Mouse (Mus musculus) cerebellum, adult (tissue): ENCODE data around the gene Prkci.

Experiments used
- ATAC-seq: cut with Nextera tagmentation; 2 replicates; pipeline ENCODE4 v1.9.2; 2017; ENCODE audit warnings: mild to moderate bottlenecking, moderate library complexity, mixed read lengths; ENCODE audit not compliant: insufficient number of reproducible peaks, low FRiP score, low TSS enrichment

Prkci gene

GRCm38 (mm10) chr3:30993066-30993573 lies 2.4 kb upstream of the Prkci start:
- ATAC-seq, result no peak

- no peak for ATAC-seq
Measured at GRCm38 (mm10) chr3:30994859-30995258, 688 bp upstream of the Prkci start.

DNA sequence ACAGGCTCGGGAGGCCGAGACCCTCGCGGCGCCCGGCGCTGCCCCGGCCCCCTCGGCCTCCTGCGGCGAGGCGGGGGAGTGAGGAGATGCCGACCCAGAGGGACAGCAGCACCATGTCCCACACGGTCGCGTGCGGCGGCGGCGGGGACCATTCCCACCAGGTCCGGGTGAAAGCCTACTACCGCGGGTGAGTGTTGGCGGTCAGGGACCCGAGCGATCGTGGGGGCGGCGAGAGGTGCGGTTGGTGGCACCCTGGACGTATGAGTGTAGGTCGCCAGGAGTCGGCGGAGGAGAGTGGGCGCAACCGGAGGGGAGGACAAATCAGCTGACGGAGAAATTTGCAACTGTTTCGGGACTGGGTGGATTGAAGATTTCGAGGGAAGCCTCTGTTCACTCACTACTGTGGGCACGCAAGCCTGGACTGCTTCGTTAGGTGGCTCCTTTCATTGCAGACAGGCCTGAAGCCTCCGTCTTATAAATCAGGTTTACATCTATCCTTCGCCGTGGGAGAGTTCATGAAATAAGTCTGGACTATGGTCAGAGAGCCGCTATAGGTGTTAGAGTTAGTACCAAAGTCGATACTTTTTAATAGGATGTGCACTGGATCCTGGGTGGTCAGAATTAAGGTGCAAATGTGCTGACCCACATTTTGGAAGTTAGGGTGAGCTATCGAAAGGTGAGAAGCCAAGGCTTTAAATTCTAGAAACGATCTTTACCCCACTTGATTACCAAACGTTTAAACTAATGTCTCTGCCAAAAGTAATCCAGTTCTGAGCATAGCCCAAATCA lies 546 bp downstream of the Prkci start:
- peak; percentile 56 for ATAC-seq

GRCm38 (mm10) chr3:30996688-30997014 lies 1.1 kb downstream of the Prkci start:
- no peak for ATAC-seq

- no peak for ATAC-seq
Measured at GRCm38 (mm10) chr3:30999401-31000017, 4.0 kb downstream of the Prkci start.

- no peak for ATAC-seq
Measured at GRCm38 (mm10) chr3:31000018-31000407, 4.5 kb downstream of the Prkci start.

GRCm38 (mm10) chr3:31001048-31001676 lies 5.6 kb downstream of the Prkci start:
- ATAC-seq, result no peak

GRCm38 (mm10) chr3:31004320-31005209 lies 9.0 kb downstream of the Prkci start:
- no peak for ATAC-seq

GRCm38 (mm10) chr3:31014374-31014773 lies 18.8 kb downstream of the Prkci start:
- ATAC-seq, result no peak

DNA sequence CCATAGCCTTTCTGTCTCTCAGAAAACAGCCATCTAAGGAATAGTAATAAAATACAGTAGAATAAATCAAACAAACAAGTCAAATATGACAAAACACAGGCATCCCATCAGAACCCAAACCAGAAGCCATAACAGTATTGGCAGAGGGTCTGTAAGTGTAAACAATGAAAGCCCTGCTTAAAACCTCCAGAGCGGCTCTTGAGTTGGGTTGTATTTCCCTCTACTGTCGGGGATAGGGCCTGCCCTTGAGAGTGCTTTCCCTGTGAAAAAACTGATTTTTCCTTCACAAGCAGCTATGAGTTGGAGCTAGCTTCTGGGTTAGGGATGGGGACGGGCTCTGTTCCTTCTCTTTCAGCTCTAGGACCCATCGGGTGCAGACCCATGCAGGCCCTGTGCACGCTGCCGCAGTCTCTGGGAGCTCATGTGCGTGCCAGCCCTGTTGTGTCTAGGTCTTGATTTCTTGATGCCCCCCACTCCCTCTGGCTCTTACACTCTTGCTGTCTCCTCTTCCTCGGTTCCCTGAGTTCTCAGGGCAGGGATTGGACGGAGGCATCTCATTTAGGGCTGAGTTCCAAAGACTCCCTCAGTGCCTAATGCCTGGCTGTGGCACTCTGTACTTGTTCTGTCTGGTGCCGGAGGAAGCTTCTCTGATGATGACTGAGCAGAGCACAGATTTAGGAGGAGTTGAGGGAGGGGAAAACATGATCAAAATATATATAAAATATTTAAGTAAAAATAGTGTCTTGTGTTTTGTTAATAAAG lies 20.3 kb downstream of the Prkci start:
- ATAC-seq, result peak; percentile 58

GRCm38 (mm10) chr3:31016594-31017196 lies 21.1 kb downstream of the Prkci start:
- ATAC-seq, result no peak

GRCm38 (mm10) chr3:31017652-31018051 lies 22.1 kb downstream of the Prkci start:
- no peak for ATAC-seq

DNA sequence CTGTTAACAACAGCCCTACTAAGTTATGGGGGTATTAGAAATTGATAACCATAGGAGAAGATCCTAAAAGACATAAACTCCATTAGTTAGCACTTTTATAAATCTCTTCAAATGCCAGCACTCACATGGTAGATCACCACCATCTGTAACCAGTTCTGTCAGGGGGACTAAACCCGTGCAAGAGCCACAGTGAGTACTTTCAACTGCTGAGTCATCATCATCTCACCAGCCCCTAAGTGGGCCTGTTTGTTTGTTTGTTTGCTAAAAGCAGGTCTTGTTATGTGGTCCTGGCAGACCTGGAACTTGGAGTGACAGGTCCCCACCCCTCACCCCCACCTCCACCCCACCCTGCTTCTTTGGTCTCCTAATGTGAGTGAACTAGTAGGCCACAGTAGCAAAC lies 23.7 kb downstream of the Prkci start:
- ATAC-seq, result no peak

GRCm38 (mm10) chr3:31019793-31020447 lies 24.4 kb downstream of the Prkci start:
- no peak for ATAC-seq

DNA sequence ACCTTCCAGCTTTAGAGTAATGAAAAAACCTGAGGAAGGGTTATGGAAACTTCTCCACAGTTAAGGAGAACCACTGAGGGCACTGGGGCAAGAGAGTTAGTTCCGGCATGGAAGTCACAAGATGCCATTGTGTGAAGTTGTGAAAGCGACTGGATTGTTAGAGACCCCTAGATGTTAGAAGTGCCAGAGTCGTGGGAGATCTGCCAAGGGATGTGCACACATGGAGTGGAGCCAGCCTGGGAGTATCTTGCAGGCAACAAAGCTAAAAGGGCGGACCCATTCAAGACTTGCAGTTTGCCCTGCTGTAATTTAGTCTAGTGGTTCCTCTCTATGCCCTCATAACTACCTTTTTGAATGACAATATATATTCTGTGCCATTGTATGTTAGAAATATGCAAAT lies 25.1 kb downstream of the Prkci start:
- ATAC-seq, result no peak

GRCm38 (mm10) chr3:31022895-31023436 lies 27.4 kb downstream of the Prkci start:
- no peak for ATAC-seq

DNA sequence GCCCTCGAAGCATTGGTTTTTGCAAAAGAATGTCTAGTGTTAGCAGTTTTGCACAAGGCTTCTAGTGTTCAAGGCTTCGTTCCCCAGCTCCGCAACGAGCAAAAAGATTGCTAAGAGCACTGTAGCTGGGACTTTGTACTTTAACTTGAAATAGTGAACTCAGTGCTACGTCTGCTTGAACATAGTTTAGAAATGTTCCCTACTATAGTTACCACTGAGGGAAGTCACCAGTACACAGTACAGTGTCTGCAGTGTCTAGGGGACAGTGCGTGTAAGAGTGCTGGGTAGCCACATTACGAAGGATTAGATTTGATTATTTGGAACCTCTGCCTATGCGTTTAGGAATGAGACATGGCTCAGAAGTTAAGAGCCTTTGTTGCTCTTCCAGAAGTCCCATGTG lies 32.2 kb downstream of the Prkci start:
- ATAC-seq, result no peak

DNA sequence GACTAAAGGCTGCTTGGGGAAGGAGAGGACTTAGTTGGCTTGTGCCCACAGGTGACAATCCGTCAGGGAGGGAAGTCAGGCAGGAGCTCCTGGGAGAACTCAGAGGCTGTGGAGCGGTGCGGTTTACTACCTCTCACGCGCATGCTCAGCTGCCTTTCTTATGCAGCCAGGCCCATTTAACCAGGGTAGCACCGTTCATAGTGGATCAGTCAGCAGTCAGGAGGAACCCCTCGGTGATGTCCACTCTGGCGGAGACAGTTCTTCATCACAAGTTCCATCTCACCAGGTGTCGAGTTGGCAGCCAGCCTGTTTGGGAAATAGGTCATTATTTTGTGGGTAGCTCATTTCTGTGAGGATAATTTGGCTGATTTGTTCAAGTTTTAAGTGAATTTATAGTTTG lies 36.1 kb downstream of the Prkci start:
- ATAC-seq, result peak; percentile 82

- ATAC-seq, result no peak
Measured at GRCm38 (mm10) chr3:31033644-31034043, 38.1 kb downstream of the Prkci start.
